Mouse (Mus musculus) heart, adult 2 months (tissue): Measurements from ENCODE around the gene Actl6a. TPM values are rescaled to one million over a fixed set of nuclear protein-coding genes. Genes with fewer than 3 reads are reported as not detected.
A peak's percentile ranks its signal among the peaks of the same experiment; 100 is the strongest.
"Not testable (repeated sequence)": the region's sequence is repeated elsewhere in the genome, so short reads cannot be mapped to it uniquely, and the experiment has no call there.

ENCODE experiments used
- DNase-seq, 2 experiments: peaks; one replicate each; pipeline ENCODE4 v3.0.0; 2021
- H3K27ac ChIP-seq: fragments of 200-600 bp; 2 replicates; pipeline ENCODE4 v1.8.1; 2022
- H3K27me3 ChIP-seq: fragments of 200-500 bp; 2 replicates; pipeline ENCODE4 v1.6.1; 2012; ENCODE audit warnings: mild to moderate bottlenecking, low read length, inconsistent platforms, mixed read lengths; ENCODE audit not compliant: control insufficient read depth, insufficient read depth
- H3K36me3 ChIP-seq: fragments of 200-500 bp; 2 replicates; pipeline ENCODE4 v1.6.1; 2012; ENCODE audit warnings: low read length, inconsistent platforms; ENCODE audit not compliant: control insufficient read depth, insufficient read depth
- H3K4me1 ChIP-seq: fragments of 200-500 bp; 2 replicates; pipeline ENCODE4 v1.6.1; 2011; ENCODE audit warnings: low read length; ENCODE audit not compliant: control insufficient read depth, insufficient read depth
- H3K4me3 ChIP-seq: fragments of 200-600 bp; 2 replicates; pipeline ENCODE4 v1.8.1; 2022
- H3K79me2 ChIP-seq: fragments of 200-500 bp; replicated peaks from 2 replicates; pipeline ENCODE4 v1.6.1; 2012; ENCODE audit warnings: mild to moderate bottlenecking, inconsistent platforms, low read length, moderate library complexity, mixed read lengths; ENCODE audit not compliant: control insufficient read depth, insufficient read depth
- H3K9ac ChIP-seq: fragments of 200-500 bp; 2 replicates; pipeline ENCODE4 v1.6.1; 2012; ENCODE audit warnings: low read depth, mild to moderate bottlenecking, control low read depth, inconsistent platforms, low read length, mixed read lengths
- CTCF ChIP-seq: fragments of 200-600 bp; IDR thresholded peaks from 2 replicates; pipeline ENCODE4 v1.8.1; 2022; ENCODE audit warnings: antibody characterized with exemption, mild to moderate bottlenecking, moderate library complexity
- EP300 ChIP-seq: fragments of 200-500 bp; IDR thresholded peaks from 2 replicates; pipeline ENCODE4 v1.6.1; 2011; ENCODE audit warnings: low read depth, low read length, control low read depth; ENCODE audit not compliant: insufficient read depth
- POLR2A ChIP-seq: fragments of 200-500 bp; IDR thresholded peaks from 2 replicates; pipeline ENCODE4 v1.6.1; 2011; ENCODE audit warnings: mild to moderate bottlenecking, low read depth, low read length, control low read depth; ENCODE audit not compliant: insufficient read depth
- WGBS: fragments of 180-500 bp; shearing (Covaris S2); methylation state at CpG from one replicate; pipeline ENCODE4 v1.1.7; 2018; 5-methylcytosine and 5-hydroxymethylcytosine counted together
- intact Hi-C: fragments of 180-260 bp; cut with DNase I; formaldehyde crosslinking; loops from one replicate; pipeline ENCODE4 v1.15.1; 2025
- polyA plus RNA-seq: library from polyadenylated mRNA; depleted of rRNA; stranded (reverse); fragments of >200 nt; gene quantifications from 2 replicates; pipeline ENCODE4 v1.2.3, GENCODE M21; 2012
- total RNA-seq, 2 experiments: library from RNA; stranded (reverse); gene quantifications; 2 replicates each; pipeline ENCODE4 v1.2.3; 2021

The Actl6a gene
- total and polyA plus RNA-seq, 3 experiments, result 11.1 to 22.9 (median 22.1) TPM

- Histone ChIP-seq H3K4me3 (peak within 1 kb of the TSS; percentile 91), H3K4me1 (peaks cover 7% of the 10 kb centered on the region), H3K36me3 (peaks cover 13% of the 10 kb centered on the region), H3K9ac (peak within 1 kb of the TSS; percentile 86), H3K27me3 (no peaks in the 10 kb centered on the region), H3K27ac (peak within 1 kb of the TSS; percentile 94), H3K79me2 (peaks cover 3% of the 10 kb centered on the region; the same call in 1 of the 2 replicates)
- intact Hi-C loops, result loop anchor here (1.0 to 5.0 kb wide), 2 partner anchors 28 to 171 kb away; no protein-coding TSS in a partner anchor
- peak; percentile 98 to 99 for DNase-seq
- TF ChIP-seq CTCF, result no peak
- peak; percentile 83 for TF ChIP-seq POLR2A
- TF ChIP-seq EP300, result peak; percentile 79
- WGBS, result under 1% methylated on average over 62 of the region's 62 CpGs
Observed at GRCm38 (mm10) chr3:32736244-32737171, 30.4 kb downstream of the Actl6a start, which contains the start of gene Ndufb5. Gene Ndufb5, plus strand, starts transcription at chr3:32736990.

- peaks cover 18% of the 10 kb centered on the region for H3K36me3 ChIP-seq
- peak within 1 kb of the TSS; percentile 94 for H3K27ac ChIP-seq
- no peak for DNase-seq
- intact Hi-C loops, result loop anchor here (5.0 kb wide), 1 partner anchor 170 kb away; no protein-coding TSS in a partner anchor
- peaks cover 7% of the 10 kb centered on the region for H3K4me1 ChIP-seq
- WGBS, result under 1% methylated on average over 31 of the region's 31 CpGs
- H3K79me2 ChIP-seq, result peaks cover 3% of the 10 kb centered on the region; the same call in 1 of the 2 replicates
- H3K27me3 ChIP-seq, result no peaks in the 10 kb centered on the region
- no peak for TF ChIP-seq POLR2A
- no peak for TF ChIP-seq CTCF
- no peak for TF ChIP-seq EP300
- H3K4me3 ChIP-seq, result peak within 1 kb of the TSS; percentile 91
- H3K9ac ChIP-seq, result peak within 1 kb of the TSS; percentile 86
Observed at GRCm38 (mm10) chr3:32737172-32737655, 31.1 kb downstream of the Actl6a start, which contains the start of gene Mrpl47. Gene Mrpl47, minus strand, starts transcription at chr3:32737605.

GRCm38 (mm10) chr3:32738549-32738948, 32.5 kb downstream of the Actl6a start:
- no peak overlapping the region for H3K9ac ChIP-seq
- H3K27me3 ChIP-seq, result no peaks in the 10 kb centered on the region
- no peak overlapping the region for H3K4me3 ChIP-seq
- intact Hi-C loops, result loop anchor here (5.0 kb wide), 1 partner anchor 169 kb away; no protein-coding TSS in a partner anchor
- H3K79me2 ChIP-seq, result peaks cover 5% of the 10 kb centered on the region
- peaks cover 20% of the 10 kb centered on the region for H3K36me3 ChIP-seq
- no peak for DNase-seq
- TF ChIP-seq EP300 (no peak), POLR2A (no peak), CTCF (no peak)
- peaks cover 9% of the 10 kb centered on the region for H3K4me1 ChIP-seq
- WGBS, result 74% methylated on average over 5 of the region's 5 CpGs
- no peak overlapping the region; the same call in 1 of the 2 replicates for H3K27ac ChIP-seq

- H3K27ac ChIP-seq, result no peak overlapping the region
- no peak overlapping the region for H3K4me3 ChIP-seq
- no peak overlapping the region for H3K9ac ChIP-seq
- H3K79me2 ChIP-seq, result peaks cover 4% of the 10 kb centered on the region
- intact Hi-C loops, result no loop called here
- H3K36me3 ChIP-seq, result peaks cover 18% of the 10 kb centered on the region
- H3K27me3 ChIP-seq, result no peaks in the 10 kb centered on the region
- DNase-seq, result no peak
- WGBS, result 53% methylated on average over 2 of the region's 2 CpGs
- TF ChIP-seq POLR2A (no peak), CTCF (no peak), EP300 (no peak)
- peaks cover 6% of the 10 kb centered on the region for H3K4me1 ChIP-seq
Observed at GRCm38 (mm10) chr3:32742276-32742780, 36.2 kb downstream of the Actl6a start.

GRCm38 (mm10) chr3:32745001-32745400, 38.9 kb downstream of the Actl6a start:
- intact Hi-C loops, result no loop called here

GRCm38 (mm10) chr3:32745426-32745825, 39.3 kb downstream of the Actl6a start:
- H3K9ac ChIP-seq, H3K4me3 ChIP-seq, H3K4me1 ChIP-seq, H3K27ac ChIP-seq, H3K79me2 ChIP-seq, H3K27me3 ChIP-seq, DNase-seq, intact Hi-C loops, H3K36me3 ChIP-seq: not testable (repeated sequence)

More at GRCm38 (mm10) chr3:32745001-32745400, 38.9 kb downstream of the Actl6a start:
- Histone ChIP-seq H3K36me3 (peaks cover 9% of the 10 kb centered on the region), H3K4me1 (0 out of 2 replicates have a peak, but pooled peaks cover 2% of the 10 kb centered on the region), H3K27me3 (no peaks in the 10 kb centered on the region), H3K79me2 (peaks cover 2% of the 10 kb centered on the region), H3K9ac (no peak overlapping the region), H3K27ac (no peak overlapping the region), H3K4me3 (no peak overlapping the region)
- TF ChIP-seq EP300 (no peak), POLR2A (no peak), CTCF (no peak)
- 79% methylated on average over 6 of the region's 6 CpGs for WGBS
- DNase-seq, result no peak
